Mouse (Mus musculus): ENCODE data around the gene Tmem132a.

GRCm38 (mm10) chr19:10897491-10897890, 27.8 kb upstream of the Tmem132a start:
- no peak for TF ChIP-seq CTCF (IDR thresholded peaks at IDR 0.05; ENCODE audit: low read depth, low read length)
- TF ChIP-seq EP300 (IDR thresholded peaks at IDR 0.05; ENCODE audit: insufficient read depth, low read depth, low read length): no peak

All from ES-Bruce4 (cell line).